Mouse (Mus musculus) B cell, adult 2 months (primary cell): ENCODE measurements at regions not wholly inside any gene's neighbourhood (a gene's known extent, or its start where the extent isn't known, plus 50 kb on each side); places are given as distances from the start of the nearest gene placed in this dataset.

ENCODE experiments used
- DNase-seq, 2 experiments: peaks; one replicate each; pipeline ENCODE4 v3.0.0; 2022

- no peak for DNase-seq
Measured at GRCm38 (mm10) chr13:100990646-100991045, 157.4 kb upstream of the Slc30a5 start.

DNA sequence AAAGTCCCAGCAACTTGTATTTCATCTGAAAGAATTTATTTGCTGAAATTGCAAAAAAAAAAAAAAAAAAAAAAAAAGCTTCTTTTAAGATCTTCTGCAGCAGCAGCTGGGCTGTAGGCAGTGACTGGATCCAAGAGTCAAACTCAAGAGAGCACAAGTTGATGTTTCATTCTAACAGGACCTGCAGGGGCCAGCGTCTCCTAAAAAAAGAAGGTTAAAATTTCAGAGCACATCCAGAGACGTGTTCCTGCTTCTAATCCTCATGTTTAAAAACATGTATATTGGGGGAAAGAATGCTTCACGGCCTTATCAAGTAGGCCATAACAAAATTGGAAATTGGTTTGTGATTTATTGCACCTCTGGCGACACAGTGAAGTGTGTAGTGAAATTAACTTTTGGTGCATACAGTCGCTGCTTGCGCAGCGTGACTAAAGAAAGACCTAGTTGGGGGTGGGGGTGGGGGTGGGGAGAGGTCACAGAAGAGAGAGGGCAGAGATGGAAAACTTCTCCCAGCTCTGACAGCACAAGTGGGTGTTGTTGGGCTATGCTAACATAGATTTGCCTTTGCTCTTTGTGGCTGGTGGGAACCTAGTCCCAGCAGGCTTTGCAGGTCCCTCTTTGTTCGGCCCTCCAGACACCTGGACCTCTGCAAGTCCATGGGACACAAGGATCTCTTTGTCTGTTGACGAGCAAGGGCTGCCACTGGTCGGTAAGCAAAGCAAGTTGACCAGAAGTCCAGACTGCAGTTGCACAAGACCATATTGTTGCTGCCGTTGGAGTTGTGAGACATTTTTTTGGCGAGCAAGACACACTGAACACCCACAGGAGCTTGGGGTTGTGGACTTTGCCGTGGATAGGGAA lies 155.7 kb upstream of the Slc30a5 start:
- DNase-seq, result no peak

DNA sequence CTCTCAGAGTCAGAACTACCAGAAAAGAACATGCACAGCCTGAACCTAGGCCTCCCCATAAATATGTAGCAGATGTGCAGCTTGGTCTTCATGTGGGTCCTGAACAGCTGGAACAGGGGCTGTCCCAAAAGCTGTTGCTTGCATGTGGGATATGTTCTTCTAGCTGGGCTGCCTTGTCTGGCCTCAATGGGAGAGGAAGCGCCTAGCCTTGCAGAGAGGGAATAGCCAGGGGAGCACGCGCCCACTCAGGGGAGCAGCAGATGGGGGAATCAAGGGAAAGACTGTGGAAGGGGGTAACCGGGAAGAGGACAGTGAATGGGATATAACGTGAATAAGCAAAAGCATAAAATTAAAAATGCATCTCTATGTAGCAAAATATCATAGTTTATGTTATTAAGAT lies 154.9 kb upstream of the Slc30a5 start:
- no peak for DNase-seq

DNA sequence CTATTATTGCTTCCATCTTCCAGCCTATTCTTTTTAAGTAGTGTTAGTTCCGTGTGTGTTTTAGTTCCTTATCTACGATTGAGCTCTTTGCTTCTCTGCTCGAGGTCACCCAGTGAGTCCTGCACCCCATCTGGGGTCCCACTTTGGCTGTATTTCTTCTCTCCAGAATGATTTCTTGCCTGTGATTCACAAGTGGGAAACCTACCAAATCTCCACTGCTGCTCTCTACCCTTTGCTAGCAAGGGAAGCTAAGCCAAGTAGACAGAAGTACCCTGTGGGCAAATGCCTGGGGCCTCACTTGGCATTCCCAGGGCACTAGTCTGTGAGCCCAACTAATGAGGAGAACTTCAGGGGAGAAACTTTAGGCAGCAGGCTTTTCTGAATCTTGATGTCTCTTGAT lies 142.5 kb upstream of the Slc30a5 start:
- no peak for DNase-seq

DNA sequence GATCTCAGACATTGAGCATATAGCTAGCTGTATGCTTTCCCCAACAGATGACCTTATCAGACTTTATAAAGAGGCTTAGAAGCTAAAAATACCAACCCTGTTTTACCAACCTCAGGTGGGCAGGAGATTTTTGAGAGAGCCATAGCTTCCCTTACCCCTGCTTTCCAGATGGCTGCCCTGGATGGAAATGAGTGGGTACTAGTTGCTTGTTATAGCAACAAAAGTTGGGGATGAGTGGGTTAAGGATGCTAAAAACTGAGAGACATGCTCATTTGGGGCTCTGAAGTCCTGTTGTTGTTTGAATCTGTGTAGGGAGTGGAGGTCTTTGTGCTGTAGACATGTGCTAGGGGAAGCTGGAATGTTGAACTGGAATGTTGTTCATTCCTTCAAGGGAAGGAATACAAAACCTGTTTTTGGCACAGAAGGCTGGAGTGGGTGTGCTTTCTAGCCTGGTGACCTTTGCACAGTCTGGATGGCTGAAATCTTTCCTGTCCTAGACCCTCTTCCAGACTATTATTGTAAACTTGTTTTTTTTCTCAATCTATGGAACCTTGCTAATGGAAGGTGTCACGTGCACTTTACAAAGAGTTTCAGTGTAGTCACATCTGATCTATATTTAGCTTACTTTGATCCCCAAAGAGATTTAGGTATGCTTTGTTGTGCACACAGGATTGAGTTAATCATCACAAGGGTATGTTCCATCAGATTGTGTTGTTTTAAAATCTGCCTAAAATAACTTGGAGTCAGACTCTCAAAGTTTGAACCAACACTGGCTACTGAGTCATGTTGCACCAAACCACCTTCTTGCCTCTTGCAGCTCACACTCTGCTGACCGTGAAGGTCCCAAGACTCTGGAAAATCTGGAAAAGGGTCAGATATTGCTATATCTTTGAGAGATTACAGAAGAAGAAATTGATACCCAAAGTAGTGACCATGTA lies 138.1 kb upstream of the Slc30a5 start:
- no peak for DNase-seq

DNA sequence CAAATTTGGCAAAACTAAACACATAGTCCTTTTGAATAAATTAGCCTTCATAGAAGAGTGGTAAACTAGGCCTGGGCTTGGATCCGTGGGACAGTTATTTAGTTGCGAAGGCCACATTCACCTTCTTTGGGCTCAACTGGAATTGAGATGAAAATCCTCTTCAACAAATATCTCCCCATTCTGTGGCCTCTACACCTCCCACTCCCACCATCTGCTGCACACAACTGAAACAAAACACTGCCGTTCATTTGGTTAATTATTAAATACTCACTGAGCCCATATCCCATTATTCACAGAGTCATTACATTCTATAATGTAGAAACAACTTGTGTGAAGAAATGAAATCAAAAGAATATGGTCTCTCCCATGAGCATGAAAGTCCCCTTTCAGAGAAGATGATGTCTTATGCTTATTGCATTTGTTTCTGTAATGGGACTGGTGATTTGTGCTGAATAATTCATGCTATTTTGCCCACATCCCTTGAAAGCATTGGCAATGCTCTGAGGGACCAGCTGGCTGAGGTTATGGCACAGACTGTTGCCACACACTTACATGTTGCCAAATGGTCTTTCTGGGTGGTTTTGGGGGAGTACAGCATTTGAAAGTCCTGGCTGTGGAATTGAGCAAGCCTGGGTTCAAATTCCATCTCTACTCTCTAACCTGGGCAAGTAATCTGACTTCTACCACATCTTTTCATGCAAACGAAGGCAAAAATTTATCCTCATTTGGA lies 129.7 kb upstream of the Slc30a5 start:
- no peak for DNase-seq

DNA sequence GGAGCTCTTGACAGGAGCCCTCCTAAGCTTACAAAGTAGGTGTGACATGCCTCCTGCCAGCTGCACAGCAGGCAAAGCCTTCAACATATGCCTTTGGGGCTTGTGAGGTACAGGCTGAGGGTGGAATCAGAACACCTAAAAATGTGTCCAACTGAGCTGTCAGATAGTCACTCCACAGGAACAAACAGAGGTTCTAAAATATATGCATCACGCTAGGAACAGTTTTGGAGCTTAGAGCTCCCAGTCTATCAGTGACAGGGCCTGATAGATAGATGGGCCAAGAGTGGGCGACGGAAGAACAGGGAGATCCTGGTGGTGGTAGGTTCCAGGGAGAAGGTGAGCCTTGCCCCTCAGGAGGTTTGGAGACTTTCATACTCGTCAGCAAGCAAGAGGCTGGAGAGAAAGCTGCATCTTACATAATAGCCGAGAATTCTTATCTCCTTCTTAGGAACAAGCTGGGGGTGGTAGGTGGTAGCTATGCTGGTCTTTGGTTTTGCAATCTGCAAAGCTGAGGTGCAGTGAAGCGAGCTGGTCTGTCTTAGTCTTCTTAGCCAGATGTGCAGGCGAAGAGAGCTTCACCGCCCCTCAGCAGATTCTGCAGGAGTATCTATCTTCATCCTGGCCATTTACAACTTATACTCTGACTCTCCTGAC lies 121.5 kb upstream of the Slc30a5 start:
- DNase-seq, result no peak

- DNase-seq, result no peak
Measured at GRCm38 (mm10) chr13:100954106-100954505, 120.9 kb upstream of the Slc30a5 start.

GRCm38 (mm10) chr13:100951185-100951508 lies 117.9 kb upstream of the Slc30a5 start:
- DNase-seq, result no peak

DNA sequence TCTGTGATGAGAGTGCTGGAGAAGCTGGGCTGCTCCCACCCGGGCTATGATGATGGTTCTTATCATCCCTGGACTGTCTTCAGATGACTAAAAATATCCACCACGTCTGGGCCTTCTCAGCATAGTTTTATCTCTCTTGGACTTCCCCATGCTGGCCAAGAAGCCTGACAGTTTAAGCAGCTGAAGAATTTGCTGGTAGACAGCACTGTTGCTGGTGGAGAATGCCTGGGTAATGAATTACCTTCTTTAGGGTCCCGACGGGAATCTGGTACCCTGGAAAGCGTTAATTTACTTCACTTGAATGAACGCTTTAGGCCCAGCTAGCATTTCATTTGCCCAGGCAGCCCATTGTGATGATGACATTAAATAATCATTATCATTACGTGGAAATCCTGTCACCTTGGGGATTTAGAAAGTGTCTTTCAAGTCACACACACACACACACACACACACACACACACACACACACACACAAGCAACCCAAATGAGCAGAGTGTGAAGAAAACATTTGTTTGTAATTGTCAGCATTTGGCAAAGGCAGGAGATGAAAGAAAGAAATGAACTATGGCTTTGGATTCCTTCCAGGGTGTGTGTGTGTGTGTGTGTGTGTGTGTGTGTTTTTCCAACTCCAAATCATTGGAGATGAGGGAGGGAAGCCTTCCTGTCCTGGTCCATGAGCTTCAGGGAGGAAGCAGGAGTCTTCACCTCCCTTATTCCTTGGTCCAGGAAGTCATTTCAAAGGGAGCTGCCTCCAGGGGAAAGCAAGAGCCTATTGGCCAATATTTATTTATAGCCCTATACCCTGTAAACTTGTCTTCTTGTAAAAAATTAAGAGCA lies 117.3 kb upstream of the Slc30a5 start:
- no peak for DNase-seq

GRCm38 (mm10) chr13:100943206-100943848 lies 110.1 kb upstream of the Slc30a5 start:
- DNase-seq, result no peak

DNA sequence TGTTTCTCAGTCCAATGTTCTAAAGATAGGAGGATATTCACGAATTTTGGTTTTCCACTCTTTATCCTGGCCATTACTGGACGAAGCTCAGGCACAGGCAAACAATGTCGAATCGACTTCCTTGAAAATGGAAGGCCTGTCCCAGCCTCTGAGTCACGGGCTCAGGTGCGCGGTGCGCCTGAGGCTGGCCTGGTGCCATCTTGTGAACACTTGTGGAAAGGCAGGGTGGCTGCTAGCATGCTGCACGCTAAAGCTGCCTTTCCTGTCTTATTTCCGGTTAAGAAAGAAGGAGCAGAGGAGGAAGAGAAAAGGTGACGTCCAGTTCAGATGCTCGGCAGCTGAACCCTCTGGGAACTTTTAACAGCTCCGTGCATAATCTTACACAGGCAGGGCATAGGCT lies 107.6 kb upstream of the Slc30a5 start:
- DNase-seq, result no peak

DNA sequence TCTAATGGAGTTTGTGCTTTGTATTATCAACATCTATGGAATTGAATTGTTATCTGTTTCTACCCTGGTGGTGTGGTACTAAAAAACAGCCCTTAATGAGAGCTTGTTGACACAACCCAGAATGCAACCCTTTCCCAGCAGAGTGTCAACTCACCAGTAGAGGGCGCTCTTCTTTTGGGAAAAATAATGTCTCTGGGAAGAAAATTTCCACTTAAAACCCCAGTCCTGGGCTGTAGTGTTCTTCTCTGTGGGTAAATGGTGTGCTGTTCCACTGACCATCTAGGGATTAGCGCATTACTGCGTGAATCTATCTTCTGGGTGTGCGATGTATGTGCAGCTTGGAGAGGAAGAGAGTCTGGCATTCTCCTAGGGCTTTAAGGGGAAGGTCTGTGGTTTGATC lies 106.5 kb upstream of the Slc30a5 start:
- DNase-seq, result peak; percentile 15 to 24

DNA sequence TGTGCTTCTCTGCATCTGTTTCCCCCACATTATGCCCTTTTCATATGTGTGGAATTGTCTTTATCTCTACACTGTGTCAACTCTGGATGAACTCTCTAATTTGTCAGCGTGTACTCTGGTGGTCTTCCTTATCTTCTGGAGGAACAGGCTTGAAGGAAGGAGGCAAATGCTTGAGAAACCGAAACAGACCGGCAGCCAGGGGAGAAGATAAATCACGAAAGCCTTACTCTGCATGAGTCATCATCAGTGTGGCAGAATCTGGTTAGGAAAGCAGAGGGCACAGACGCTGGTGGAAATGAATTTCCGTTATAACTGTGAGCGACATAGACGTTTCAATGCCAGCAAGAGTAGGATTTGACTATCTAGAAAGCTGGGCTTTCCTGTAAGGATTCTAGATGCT lies 100.0 kb upstream of the Slc30a5 start:
- DNase-seq, result no peak

DNA sequence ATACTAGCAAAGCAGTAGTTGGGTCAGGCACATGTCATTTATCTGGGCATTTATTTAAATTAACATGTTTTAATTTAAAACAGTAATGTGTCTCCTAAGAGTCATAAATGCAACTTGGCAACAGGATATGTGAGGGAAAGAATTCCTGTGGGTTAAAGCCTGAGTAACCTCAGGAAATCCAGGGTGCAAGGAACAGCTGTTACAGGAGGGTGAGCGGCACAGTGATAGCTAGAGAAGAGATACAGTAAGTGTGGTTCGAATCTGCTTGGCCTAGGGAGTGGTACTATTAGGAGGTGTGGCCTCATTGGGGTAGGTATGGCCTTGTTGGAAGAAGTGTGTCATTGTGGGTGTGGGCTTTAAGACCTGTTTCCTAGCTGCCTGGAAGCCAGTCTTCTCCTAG lies 66.3 kb upstream of the Slc30a5 start:
- DNase-seq, result no peak

GRCm38 (mm10) chr13:100893871-100894270 lies 60.6 kb upstream of the Slc30a5 start:
- no peak for DNase-seq

- no peak for DNase-seq
Measured at GRCm38 (mm10) chr13:100893096-100893495, 59.9 kb upstream of the Slc30a5 start.

GRCm38 (mm10) chr13:100892647-100893071 lies 59.4 kb upstream of the Slc30a5 start:
- no peak for DNase-seq

- DNase-seq, result peak; percentile 73 to 75
Measured at GRCm38 (mm10) chr13:100892204-100892603, 59.0 kb upstream of the Slc30a5 start.

- no peak for DNase-seq
Measured at GRCm38 (mm10) chr13:100890457-100890856, 57.2 kb upstream of the Slc30a5 start.

DNA sequence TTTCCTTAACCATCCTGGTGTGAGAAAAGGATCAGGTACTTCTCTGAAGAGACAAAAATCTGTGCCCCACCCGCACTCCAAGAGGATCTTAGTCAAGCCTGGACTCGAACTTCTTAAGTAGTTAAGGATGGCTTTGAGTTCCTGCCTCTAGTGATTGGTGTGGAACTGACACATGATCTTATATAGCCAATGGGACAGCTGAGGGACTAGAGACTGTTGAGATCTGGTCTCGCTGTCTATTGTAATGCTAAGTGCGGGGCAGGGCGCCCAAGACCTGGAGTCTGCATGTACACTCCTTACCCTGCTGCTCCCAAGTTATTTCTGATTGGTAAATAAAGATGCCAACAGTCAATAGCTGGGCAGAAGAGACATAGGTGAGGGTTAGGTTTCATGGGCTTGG lies 55.3 kb upstream of the Slc30a5 start:
- DNase-seq, result no peak
